Mouse (Mus musculus): ENCODE results near the gene Rexo1. TPM values are rescaled to one million over a fixed set of nuclear protein-coding genes. Genes with fewer than 3 reads are reported as not detected.

Rexo1 gene
- total RNA-seq (2014; fragmentation: Nextera tagmentation) (62.1 and 68.3 TPM in 2 replicates), total RNA-seq (2017) (10.9 and 14.3 TPM in 2 replicates), polyA plus RNA-seq (2012) (148 and 173 TPM in 2 replicates)

- H3K27me3 ChIP-seq (ENCODE audit: insufficient read depth, low read length) = no peaks in the 10 kb centered on the region
- H3K36me3 ChIP-seq (replicated peaks) = peaks cover 68% of the 10 kb centered on the region
- TF ChIP-seq TAL1 (conservative IDR thresholded peaks at IDR 0.05; ENCODE audit: low read depth, low read length) (no peak), POLR2AphosphoS5 (IDR thresholded peaks at IDR 0.05; ENCODE audit: insufficient replicate concordance, low read depth, low read length) (no peak), GATA2 (IDR thresholded peaks at IDR 0.05; ENCODE audit: borderline replicate concordance, low read depth, low read length) (no peak), GATA1 (IDR thresholded peaks at IDR 0.05; ENCODE audit: borderline replicate concordance, low read length) (no peak), CTCF (IDR thresholded peaks at IDR 0.05; ENCODE audit: low read depth, low read length) (0 out of 2 replicates have a peak, but pooled peaks have one; percentile 38)
- DNase-seq (ENCODE audit: low spot score) (peak; percentile 92), ATAC-seq (ENCODE audit: extremely low read depth, insufficient number of reproducible peaks, low FRiP score, poor library complexity, severe bottlenecking) (peak; percentile 71; the same call in 1 of the 2 replicates)
- no peaks in the 10 kb centered on the region for H3K9me3 ChIP-seq (replicated peaks)
- H3K4me3 ChIP-seq (ENCODE audit: low read depth, low read length) = peak within 1 kb of the TSS; percentile 92
- peaks cover 56% of the 10 kb centered on the region for H3K4me1 ChIP-seq (ENCODE audit: insufficient read depth, low read depth, low read length)
Measured at GRCm38 (mm10) chr10:80561116-80561944, at the start of gene Rexo1. Rexo1 (minus strand) TSS chr10:80561560.

GRCm38 (mm10) chr10:80611024-80611423 is 49.7 kb upstream of the Rexo1 start:
- no peak for ATAC-seq (ENCODE audit: extremely low read depth, insufficient number of reproducible peaks, low FRiP score, poor library complexity, severe bottlenecking)
- H3K4me3 ChIP-seq (ENCODE audit: low read depth, low read length) = no peak overlapping the region
- TF ChIP-seq CTCF (IDR thresholded peaks at IDR 0.05; ENCODE audit: low read depth, low read length) = peak; percentile 98
- no peak for TF ChIP-seq GATA2 (IDR thresholded peaks at IDR 0.05; ENCODE audit: borderline replicate concordance, low read depth, low read length)
- peaks cover 51% of the 10 kb centered on the region for H3K4me1 ChIP-seq (ENCODE audit: insufficient read depth, low read depth, low read length)
- H3K27me3 ChIP-seq (ENCODE audit: insufficient read depth, low read length) = no peaks in the 10 kb centered on the region
- H3K36me3 ChIP-seq (replicated peaks) = peaks cover 99% of the 10 kb centered on the region
- H3K9me3 ChIP-seq (replicated peaks) = no peaks in the 10 kb centered on the region
- DNase-seq (ENCODE audit: low spot score) = peak; percentile 35

- no peaks in the 10 kb centered on the region for H3K27me3 ChIP-seq (ENCODE audit: insufficient read depth, low read length)
- H3K4me1 ChIP-seq (ENCODE audit: insufficient read depth, low read depth, low read length) = peaks cover 56% of the 10 kb centered on the region
- peaks cover 97% of the 10 kb centered on the region for H3K36me3 ChIP-seq (replicated peaks)
- H3K9me3 ChIP-seq (replicated peaks) = no peaks in the 10 kb centered on the region
- no peak for TF ChIP-seq GATA2 (IDR thresholded peaks at IDR 0.05; ENCODE audit: borderline replicate concordance, low read depth, low read length)
- TF ChIP-seq GATA1 (IDR thresholded peaks at IDR 0.05; ENCODE audit: borderline replicate concordance, low read length) = no peak
- TF ChIP-seq POLR2AphosphoS5 (IDR thresholded peaks at IDR 0.05; ENCODE audit: insufficient replicate concordance, low read depth, low read length) = no peak
- TF ChIP-seq CTCF (IDR thresholded peaks at IDR 0.05; ENCODE audit: low read depth, low read length) = no peak
- TF ChIP-seq TAL1 (conservative IDR thresholded peaks at IDR 0.05; ENCODE audit: low read depth, low read length) = no peak
- no peak for ATAC-seq (ENCODE audit: extremely low read depth, insufficient number of reproducible peaks, low FRiP score, poor library complexity, severe bottlenecking)
- H3K4me3 ChIP-seq (ENCODE audit: low read depth, low read length) = no peak overlapping the region
- DNase-seq (ENCODE audit: low spot score) = no peak
Measured at GRCm38 (mm10) chr10:80610116-80610785, 48.9 kb upstream of the Rexo1 start.

- no peak for TF ChIP-seq CTCF (IDR thresholded peaks at IDR 0.05; ENCODE audit: low read depth, low read length)
- TF ChIP-seq GATA1 (IDR thresholded peaks at IDR 0.05; ENCODE audit: borderline replicate concordance, low read length) = no peak
- no peak for TF ChIP-seq POLR2AphosphoS5 (IDR thresholded peaks at IDR 0.05; ENCODE audit: insufficient replicate concordance, low read depth, low read length)
- TF ChIP-seq TAL1 (conservative IDR thresholded peaks at IDR 0.05; ENCODE audit: low read depth, low read length) = no peak
- no peak for TF ChIP-seq GATA2 (IDR thresholded peaks at IDR 0.05; ENCODE audit: borderline replicate concordance, low read depth, low read length)
- Histone ChIP-seq H3K36me3 (replicated peaks) (peaks cover 97% of the 10 kb centered on the region), H3K27me3 (ENCODE audit: insufficient read depth, low read length) (no peaks in the 10 kb centered on the region), H3K4me1 (ENCODE audit: insufficient read depth, low read depth, low read length) (peaks cover 63% of the 10 kb centered on the region), H3K4me3 (ENCODE audit: low read depth, low read length) (no peak overlapping the region), H3K9me3 (replicated peaks) (no peaks in the 10 kb centered on the region)
- no peak for ATAC-seq (ENCODE audit: extremely low read depth, insufficient number of reproducible peaks, low FRiP score, poor library complexity, severe bottlenecking)
- no peak for DNase-seq (ENCODE audit: low spot score)
Measured at GRCm38 (mm10) chr10:80609269-80609924, 48.0 kb upstream of the Rexo1 start.

GRCm38 (mm10) chr10:80608435-80608834 is 47.1 kb upstream of the Rexo1 start:
- peaks cover 94% of the 10 kb centered on the region for H3K36me3 ChIP-seq (replicated peaks)
- H3K4me1 ChIP-seq (ENCODE audit: insufficient read depth, low read depth, low read length) = peaks cover 70% of the 10 kb centered on the region

More at GRCm38 (mm10) chr10:80608435-80608834, 47.1 kb upstream of the Rexo1 start:
- Histone ChIP-seq H3K9me3 (replicated peaks) (no peaks in the 10 kb centered on the region), H3K4me3 (ENCODE audit: low read depth, low read length) (no peak overlapping the region), H3K27me3 (ENCODE audit: insufficient read depth, low read length) (no peaks in the 10 kb centered on the region)
- DNase-seq (ENCODE audit: low spot score) = no peak
- TF ChIP-seq POLR2AphosphoS5 (IDR thresholded peaks at IDR 0.05; ENCODE audit: insufficient replicate concordance, low read depth, low read length) = no peak
- TF ChIP-seq GATA2 (IDR thresholded peaks at IDR 0.05; ENCODE audit: borderline replicate concordance, low read depth, low read length) = no peak
- no peak for TF ChIP-seq TAL1 (conservative IDR thresholded peaks at IDR 0.05; ENCODE audit: low read depth, low read length)
- TF ChIP-seq GATA1 (IDR thresholded peaks at IDR 0.05; ENCODE audit: borderline replicate concordance, low read length) = no peak
- no peak for TF ChIP-seq CTCF (IDR thresholded peaks at IDR 0.05; ENCODE audit: low read depth, low read length)
- ATAC-seq (ENCODE audit: extremely low read depth, insufficient number of reproducible peaks, low FRiP score, poor library complexity, severe bottlenecking) = no peak

Measured in G1E (cell line).